Mouse (Mus musculus) 3T3-L1 (cell line): ENCODE results near the gene Vmn2r17.

Source experiments
- DNase-seq: peaks from one replicate; pipeline ENCODE4 v3.0.0-alpha.2; 2015; ENCODE audit warnings: low read depth, low spot score

The Vmn2r17 gene

GRCm38 (mm10) chr5:109419388-109419787 lies at the start of gene Vmn2r17:
Gene Vmn2r17, plus strand, starts transcription at chr5:109419688.
- DNase-seq: no peak

- peak; percentile 88 for DNase-seq
Measured at GRCm38 (mm10) chr5:109466576-109467506, 47.4 kb downstream of the Vmn2r17 start.

- peak; percentile 44 for DNase-seq
Measured at GRCm38 (mm10) chr5:109506729-109507128, 87.2 kb downstream of the Vmn2r17 start.
